Mouse (Mus musculus): Measurements from ENCODE around the gene Papss1. TPM values are rescaled to one million over a fixed set of nuclear protein-coding genes. Genes with fewer than 3 reads are reported as not detected.

Gene Papss1
- polyA plus RNA-seq, 1 experiment from 2014 or later = 103 TPM

Other genes with a start within 250 kb of the Papss1 start
- 0.53 and 0.68 TPM in 2 replicates for gene Sgms2, start 73.4 kb upstream of the Papss1 start, polyA plus RNA-seq (2015; fragmentation: Nextera tagmentation; extraction: Ambion mirVana)

Data from forebrain, embryonic 13.5 days (tissue).